Mouse (Mus musculus): ENCODE measurements around the gene Eva1b. TPM values are rescaled to one million over a fixed set of nuclear protein-coding genes. Genes with fewer than 3 reads are reported as not detected.

The Eva1b gene
- total RNA-seq (2021) = 1 to 10 TPM; 6.5 to 6.7 TPM
- long read RNA-seq, experiment 1, partial matches to known transcripts = 0 of 3 reads
- long read RNA-seq, experiment 1, other reads (novel, unspliced or antisense) = 1 of 3 reads
- long read RNA-seq, experiment 2, partial matches to known transcripts = 0 of 6 reads
- long read RNA-seq, experiment 2, other reads (novel, unspliced or antisense) = 1 of 6 reads

DNA sequence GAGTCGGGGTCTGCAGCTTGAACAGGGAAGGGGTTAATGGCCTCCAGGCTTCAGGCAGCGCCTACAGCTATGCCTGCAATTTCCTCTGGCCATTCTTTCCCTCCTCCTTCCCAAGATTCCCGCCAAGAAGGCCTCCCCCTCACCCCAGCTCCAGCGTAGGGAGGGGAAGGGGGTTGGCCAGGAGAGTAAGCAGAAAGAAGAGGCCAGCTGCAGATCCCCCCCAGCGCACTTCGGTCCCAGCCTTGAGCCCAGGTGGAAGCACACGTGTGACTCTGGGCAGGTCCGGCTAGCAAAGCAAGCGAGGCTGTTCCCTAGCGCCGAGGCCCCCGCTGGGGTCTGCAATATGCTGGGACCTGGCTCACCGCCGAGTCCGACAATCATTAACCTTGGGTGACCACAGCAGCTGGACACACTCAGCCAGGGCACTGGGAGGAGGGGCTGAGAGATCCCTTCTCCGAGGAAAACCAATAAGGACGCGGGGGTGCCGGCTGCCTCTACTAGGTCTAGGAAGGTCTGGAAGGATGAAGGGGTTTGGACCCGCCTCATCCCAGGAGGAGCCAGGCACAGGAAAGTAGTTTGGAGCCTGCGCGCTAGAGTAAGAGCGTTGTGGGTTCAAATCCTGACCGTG, at the start of gene Eva1b:
TSS of gene Eva1b (plus strand) at position 212 of the 628 bp plus-strand sequence.
- no peak for DNase-seq (ENCODE audit: low spot score in 2 of 2)

DNA sequence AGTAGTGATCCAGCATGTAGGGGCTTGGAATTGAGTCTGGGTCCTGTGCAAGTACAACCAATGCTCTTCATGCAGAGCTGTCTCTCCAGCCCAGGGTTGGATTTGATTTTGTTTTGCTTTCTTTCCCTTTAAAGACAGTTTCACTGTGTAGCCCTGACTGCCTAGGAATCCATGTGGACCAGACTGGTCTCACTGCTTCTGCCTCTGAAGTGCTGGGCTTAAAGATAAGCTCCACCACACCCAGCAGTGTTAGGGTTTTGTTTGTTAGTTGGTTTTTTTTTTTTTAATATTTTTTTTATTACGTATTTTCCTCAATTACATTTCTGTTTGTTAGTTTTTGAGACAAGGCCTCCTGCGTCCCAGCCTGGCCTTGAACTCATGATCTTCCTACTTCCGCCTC, 48.2 kb upstream of the Eva1b start:
- DNase-seq (ENCODE audit: low spot score in 2 of 2) = no peak

DNA sequence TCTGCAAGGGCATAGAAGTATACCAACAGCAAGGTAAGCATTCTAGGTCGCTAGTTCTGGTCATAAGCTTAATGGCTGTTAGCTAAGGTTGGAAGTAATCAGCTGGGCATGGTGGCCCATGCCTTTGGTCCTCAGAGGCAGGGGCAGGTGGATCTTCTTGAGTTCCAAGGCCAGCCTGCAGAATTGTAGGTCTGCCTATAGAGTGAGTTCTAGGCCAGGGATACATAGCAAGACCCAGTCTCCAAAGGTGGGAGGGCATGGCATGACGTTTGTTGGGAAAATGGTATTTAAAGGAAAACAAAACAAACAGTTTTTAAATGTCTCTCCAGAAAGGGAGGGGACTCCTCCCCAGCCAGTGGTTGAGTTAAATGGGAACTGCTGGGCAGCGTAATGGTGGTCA, 46.8 kb upstream of the Eva1b start:
- no peak for DNase-seq (ENCODE audit: low spot score in 2 of 2)

DNA sequence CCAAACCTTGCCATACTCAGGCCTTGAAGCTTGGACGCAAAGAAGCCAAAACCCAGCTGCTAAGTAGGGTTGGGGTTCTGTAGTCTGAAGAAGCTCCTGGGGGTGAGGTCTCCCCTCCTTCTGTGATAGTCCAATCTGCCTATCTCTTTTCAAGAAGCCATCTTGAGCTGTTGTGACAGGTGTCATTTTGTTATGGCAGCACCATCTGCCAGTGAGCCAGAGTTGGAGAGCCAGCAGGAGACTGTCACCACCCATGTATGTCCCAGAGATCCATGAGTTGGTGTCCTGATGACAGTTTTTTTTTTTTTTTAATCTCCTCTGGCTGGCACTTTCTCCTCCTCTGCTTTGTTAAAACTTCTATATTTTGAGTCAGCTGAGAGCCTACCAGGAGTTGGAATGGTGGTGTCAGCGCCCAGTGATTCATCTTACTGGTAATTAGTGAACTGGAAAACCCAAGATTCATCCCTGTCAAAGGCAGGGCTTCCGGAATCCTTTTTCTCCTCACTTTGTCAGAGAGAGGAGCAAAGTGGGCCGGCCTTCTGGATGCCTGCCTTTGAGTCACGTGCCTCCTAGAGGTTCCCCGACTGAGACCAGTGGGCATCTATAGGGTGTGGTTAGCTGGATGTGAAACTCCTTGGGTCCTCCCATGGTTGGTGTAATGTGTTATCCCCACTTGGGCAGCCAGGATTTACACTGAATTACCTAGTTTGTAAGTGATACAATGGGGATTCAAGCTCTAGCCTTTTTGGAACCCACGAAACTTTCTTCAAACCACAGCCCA, 45.3 kb upstream of the Eva1b start:
- DNase-seq (ENCODE audit: low spot score in 2 of 2) = no peak

DNA sequence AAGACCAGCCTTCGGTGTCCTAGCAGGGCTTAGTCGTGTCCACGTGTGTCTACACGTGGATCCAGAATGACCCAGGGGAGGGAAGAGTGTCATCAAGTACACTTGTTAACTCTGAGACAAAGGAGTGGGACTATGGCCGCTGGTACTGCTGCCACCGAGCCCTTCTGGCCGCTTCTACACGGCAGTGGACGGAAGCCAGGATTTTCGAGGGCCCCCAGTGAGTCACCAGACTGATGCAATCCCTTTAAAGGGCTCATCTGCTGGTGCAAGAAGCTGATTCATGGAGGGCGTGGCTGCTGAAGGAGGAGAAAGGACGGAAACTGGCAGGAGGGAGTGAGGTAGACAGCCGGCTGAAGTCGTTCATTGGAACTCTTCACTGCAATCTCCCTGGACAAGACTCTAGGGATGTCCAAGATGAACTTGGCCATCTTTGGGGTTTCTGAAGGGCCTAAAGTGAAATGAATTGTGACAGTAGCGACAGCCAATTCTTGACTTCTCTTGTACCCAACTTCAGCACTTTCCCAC, 44.4 kb upstream of the Eva1b start:
- DNase-seq (ENCODE audit: low spot score in 2 of 2) = peak; percentile 67 to 76

DNA sequence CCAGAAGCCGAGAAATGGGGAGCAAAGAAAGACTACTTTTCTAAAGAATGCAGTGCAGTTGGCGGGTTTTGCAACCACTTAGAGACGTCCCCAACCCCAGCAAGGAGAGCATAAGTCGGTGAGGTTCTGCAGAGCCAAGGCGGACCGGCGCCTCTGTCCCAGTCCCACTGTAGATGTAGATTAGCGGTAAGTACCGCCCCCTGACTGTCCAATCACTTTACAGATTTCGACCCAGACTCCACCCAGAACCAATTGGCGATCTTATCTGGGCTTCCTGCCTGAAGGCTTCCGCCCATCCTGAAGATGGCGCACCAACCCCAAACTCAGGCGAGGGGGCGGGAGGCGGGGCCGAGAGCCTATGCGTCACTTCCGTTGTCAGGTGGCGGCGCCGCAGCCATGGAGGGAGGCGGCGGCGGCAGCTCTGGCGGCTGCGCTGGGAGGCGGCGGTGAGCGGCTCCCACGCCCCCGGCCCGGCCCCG, 43.9 kb upstream of the Eva1b start, which contains the start of gene Stk40:
TSS of gene Stk40 (plus strand) at position 368 of the 479 bp plus-strand sequence.
- DNase-seq (ENCODE audit: low spot score in 2 of 2) = peak; percentile 92 to 98

DNA sequence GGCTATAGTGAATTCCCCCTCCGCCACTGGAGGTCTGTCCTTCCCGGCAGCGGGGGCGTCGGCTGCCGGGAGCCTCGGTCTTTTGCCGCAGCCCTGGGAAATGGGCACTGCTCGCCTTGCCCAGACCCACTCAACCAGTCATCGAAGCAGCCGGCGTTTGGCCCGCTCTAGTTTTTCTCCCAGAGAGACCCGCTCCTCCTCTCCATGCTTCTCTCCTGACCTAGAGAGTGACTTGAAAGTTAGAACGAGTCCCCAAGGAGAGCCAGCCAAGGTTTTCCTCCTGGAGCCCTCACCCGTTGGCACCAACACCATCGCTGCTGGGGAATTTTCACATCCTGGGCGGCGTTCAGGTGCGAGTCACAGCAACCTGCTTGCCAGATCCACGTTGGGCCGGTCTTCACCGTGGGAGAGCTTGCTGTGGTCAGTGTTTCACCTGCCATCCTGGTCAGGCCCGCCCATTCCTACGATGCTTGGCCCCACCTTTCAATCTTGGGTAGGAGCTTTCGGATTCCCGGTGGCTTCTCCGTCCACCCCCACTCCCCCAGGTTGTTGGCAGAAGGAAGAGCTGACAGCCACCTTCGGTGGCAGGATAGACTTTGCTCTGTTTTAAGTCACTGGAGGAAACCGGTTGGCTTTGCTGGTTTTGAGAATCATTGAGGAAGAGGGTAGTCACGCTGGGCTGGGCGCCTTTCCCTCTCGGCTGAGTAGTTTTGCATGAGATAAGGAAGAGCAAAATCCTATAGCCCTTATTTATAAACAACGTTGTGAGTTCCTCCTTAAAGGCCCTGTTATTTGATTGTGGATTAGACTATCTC, 43.1 kb upstream of the Eva1b start:
- no peak for DNase-seq (ENCODE audit: low spot score in 2 of 2)

DNA sequence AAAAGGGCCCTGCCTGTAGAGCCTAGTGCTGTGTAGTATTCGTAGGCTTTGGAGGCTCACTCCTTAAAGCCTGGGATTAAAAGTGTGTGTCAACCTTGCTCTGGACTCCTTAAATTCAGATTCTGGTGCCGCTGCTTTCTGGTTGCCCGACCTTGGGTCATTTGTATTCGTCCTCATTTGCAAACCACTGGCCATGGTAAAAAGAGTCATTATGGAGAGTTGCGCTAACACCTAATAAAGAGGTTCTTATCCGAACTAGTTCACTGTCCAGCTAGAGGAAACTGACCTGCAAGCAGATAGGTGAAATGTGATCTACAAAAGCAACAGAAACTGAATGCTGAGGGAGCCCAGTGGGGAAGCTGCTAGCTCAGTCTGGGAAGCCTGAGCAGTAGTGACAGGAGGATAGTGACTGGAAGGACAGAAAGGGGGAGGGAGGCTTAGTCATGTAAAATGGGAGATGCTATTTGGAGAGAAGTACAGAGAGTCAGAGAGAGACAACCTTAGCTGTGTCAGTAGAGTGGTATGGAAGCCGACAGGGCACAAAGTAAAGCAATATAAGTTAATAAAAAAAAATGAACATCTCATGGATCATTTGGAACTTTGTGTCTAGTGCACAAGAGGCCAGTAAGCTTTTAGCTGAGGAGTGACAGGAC, 42.3 kb upstream of the Eva1b start:
- DNase-seq (ENCODE audit: low spot score in 2 of 2) = no peak

DNA sequence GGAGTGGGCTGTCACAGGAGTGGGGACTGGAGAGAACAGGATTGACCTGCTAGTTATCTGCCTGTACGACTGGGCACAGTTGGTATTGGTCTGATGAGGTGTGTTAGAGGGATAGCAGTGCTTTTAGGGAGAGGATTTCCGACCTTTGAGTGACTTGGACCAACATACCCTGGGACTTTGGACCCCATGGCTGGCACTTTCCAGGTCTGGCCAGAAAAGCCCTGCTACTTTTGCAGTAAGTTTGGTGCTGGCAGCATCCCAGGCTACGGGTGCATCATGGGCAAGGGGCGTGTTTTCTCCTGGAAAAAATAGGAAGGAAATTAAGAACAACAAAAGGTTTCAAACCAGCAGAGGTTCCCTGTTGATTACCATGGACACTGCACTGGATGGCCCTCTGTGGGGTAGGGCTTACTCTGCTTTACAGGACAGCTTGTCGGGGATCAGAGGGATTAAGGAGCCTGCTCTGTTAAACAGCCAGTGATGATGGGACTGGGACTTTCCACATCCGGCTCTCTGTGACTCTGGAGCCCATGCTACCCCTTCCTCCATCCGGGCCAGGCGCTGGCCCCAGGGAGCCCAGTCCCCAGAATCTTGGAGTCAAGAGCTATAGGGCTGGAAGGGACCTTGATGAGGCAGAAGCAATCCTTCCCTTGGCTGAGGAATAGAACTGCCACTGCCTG, 39.3 kb upstream of the Eva1b start:
- no peak for DNase-seq (ENCODE audit: low spot score in 2 of 2)

DNA sequence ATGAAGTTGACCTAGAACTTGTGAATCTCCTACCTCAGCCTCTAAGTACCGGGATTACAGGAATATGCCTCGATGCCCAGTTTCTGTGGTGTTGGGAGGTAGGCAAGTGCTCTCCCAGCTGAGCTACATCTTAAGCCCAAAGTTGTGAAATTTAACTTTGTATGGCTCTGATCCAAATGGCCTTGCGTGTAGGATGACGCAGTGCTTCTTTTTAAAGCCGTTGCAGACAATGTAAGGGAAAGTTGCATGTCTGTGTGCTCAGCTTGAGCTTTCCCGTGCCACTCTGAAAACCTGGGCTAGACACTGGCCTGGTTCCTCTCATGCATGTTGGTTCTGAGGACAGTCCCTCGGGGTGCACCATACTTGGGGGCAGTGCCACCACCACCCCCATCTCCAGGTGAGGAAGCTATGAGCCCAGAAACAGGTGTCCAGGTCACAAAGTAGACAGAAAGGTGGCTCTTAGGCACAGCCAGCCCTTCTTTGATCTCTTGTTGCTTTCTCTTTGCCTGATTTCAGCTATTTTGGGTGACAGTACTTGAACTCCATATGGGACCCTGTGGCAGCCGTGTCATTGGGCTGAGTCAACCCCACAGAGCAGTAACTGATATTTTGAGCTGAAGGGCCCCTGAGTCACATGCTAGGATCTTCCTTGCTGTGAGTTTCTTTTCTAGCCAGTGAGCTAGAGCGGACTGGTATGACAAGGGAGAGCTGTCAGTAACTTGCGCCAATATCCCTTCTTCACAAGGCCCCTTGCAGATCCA, 37.8 kb upstream of the Eva1b start:
- DNase-seq (ENCODE audit: low spot score in 2 of 2) = no peak

DNA sequence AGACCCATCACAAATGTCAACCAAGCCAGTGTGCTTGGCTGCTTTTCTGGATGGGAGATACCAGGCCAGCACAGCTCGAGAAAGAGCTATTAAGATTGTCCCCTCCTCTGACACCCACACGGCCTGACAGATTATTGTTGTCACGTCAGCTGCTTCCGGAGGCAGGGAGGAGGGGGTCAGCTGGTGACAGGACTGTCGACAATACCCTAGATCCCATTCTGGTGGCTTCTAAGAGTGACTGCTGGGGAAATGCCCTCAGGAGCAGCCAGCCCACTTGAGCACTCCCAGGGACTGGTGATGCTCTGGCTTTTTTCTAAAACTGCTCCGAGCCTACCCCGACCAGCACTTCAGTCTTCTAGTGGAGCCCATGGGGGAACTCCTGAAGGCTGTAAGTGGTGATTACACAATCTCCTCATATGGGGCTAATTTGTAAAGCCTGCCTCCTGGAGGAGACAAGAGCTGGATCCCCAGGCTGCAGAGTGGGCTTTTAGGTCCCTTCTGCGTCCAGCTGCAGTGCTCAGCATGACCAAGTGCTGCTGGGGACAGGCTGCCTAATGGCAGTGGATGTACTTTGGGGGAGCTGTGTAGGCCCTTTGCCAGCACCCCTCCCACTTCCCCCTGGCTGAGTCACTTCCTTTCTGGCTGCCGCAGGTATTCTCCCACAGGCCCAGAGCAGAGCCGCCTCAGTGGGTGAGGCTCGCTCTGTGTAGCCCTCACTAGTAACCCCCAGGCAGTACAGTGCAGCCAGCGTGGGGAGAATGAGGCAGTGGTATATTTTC, 37.0 kb upstream of the Eva1b start:
- peak; percentile 60 to 73 for DNase-seq (ENCODE audit: low spot score in 2 of 2)

DNA sequence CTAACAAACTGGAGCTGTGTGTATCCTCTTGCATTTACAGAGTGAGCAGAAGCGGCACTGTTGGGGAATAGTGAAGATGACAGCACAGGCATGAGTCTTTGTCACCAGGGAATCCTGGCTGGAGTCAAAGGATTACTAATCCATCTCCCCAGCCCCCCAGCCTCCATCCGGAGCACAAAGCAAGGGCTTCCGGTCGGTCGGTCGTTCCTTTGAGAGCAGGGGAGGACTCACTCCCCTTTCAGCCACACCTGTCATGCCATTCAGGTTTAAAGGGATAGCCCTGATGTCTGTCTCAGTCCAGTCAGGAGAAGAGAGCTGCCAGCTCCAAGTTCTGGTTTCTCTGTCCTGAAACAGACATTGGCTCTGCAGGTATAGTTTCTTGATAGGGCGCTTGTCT, 36.4 kb upstream of the Eva1b start:
- DNase-seq (ENCODE audit: low spot score in 2 of 2) = no peak

DNA sequence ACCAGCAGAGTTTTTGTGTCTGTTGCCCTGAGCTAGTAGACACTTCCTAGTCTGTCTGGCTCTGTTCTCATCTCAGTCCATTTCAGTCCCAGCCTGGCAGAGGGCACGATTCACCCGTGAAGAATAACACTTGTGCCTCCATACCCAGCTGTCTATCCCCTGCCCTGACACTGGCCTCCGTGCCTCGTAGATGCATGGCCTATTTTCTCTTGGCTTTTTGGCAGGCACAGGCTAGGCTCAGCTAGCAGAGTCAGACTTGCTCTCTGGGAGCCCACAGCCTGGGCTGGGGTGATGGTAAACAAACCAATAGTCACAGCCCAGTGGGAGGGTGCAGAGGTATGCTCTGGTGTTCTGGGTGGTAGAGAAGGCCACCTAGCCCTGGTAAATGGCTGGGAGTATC, 34.3 kb upstream of the Eva1b start:
- DNase-seq (ENCODE audit: low spot score in 2 of 2) = no peak

DNA sequence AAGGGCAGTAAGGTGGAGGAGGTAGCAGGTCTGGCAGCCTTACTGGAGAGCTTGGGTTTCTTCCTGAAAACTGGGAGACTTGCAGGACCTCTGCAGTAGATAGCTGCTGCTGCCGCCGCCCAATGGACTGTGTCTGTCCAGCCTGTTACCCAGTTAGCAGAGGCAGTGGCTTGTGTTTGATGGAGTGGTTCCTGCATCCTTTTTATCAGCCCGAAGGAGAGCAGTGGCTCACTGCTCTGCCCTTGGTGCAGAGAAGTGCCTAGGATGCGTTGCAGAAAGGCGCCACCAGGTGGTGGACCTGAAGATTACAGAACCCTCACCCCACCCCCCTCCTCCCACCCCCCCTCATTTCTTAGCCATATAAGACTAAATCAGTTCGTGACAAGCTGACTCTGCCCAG, 33.6 kb upstream of the Eva1b start:
- DNase-seq (ENCODE audit: low spot score in 2 of 2) = no peak

DNA sequence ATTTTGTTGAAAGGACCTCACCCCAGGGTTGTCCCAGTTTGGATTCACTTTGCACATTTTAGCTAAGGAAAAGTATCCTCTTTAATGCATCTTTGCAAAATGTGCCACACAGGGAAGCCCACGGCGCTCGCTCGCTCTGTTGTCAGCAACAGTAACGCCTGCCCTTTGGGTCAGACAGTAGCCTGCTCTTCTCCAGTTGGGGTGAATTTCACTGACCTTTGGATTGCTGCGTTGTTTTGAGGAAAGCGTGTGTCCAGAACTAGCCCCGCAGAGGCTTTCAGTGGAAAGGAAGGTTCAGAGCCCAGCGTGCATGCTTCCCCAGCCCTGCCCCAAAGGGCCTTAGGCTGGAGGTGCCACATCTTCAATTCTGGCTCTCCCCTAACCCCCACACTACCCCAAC, 32.1 kb upstream of the Eva1b start:
- DNase-seq (ENCODE audit: low spot score in 2 of 2) = no peak

DNA sequence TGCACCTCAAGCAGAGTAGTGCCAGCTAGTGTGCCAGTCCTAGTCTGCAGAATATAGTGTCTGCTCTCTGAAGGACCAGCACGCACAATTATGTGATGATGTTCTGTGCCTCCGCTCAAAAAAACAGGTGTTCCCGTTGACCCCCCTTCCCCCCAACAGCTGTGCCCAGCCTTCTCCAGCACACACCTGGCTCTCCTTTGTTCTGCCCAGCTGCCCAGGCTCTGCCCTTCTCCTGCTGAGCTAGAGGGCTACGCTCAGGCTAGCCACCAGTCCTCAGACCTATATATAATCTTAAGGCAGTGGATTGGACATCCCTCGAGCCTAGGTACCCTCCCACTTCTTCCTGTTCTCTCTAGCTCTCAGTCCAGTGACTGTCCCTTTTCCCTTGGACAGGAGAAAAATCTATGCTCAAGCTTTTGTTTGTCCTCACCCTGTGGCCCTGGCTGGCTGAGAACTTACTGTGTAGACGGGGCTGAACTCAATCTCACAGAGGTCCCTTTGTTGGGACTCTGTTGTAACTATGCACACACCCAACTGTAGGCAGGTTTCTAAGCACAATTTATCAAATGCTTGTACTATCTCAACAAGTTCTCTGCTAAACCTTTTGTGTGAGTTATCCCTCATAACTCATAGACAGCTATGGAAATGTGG, 31.5 kb upstream of the Eva1b start:
- no peak for DNase-seq (ENCODE audit: low spot score in 2 of 2)

DNA sequence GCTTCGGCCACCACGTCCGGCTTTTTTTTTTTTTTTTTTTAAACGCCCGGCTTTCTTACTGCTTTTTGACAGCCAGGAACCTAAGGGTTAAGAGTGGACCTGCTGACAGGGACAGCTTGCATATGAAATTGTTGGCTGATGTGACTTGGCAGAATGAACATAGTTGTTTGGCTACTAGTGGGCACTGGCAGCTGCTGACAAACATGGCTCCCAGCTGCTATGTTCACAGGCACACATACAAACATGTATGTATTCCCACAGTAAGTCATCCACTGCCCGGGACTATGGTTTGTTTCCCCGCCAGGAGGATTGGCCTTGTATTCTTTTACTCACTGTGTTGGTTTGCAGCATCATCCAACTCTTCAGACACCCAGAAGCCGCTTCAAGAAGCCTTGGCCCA, 30.4 kb upstream of the Eva1b start:
- no peak for DNase-seq (ENCODE audit: low spot score in 2 of 2)

DNA sequence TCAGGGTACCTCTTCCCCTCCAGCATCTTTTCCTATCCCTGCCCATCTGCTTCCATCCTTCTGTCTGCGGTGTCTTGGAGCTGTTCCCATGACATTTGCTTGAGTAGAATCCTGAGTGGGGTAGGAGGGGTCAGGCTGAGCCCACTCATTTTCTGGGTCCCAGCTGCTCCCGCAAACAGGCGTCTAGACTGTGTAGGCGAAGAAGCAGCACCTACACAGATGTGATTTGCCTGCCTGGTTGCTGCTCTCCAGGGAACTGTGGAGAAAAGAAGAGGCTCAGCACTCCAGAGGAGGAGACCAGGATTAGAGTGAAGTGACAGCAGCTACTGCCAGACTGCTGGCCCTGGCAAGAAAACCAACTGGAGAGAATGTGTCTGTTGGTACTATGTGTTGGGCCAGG, 28.9 kb upstream of the Eva1b start:
- DNase-seq (ENCODE audit: low spot score in 2 of 2) = peak; percentile 52 to 65
